Mouse (Mus musculus) granulocyte monocyte progenitor cell, adult 5-6 weeks (primary cell): ENCODE data around the gene Nos1ap. TPM values are rescaled to one million over a fixed set of nuclear protein-coding genes. Genes with fewer than 3 reads are reported as not detected.

Experiments
- ATAC-seq: replicated peaks from 2 replicates; pipeline ENCODE4 v1.8.0; 2016; ENCODE audit warnings: mild to moderate bottlenecking, moderate TSS enrichment, inconsistent platforms; ENCODE audit not compliant: poor library complexity, severe bottlenecking
- total RNA-seq, 2 experiments: library from RNA; stranded (forward) in 1 of 2; stranded (reverse) in 1 of 2; fragments of 200-712, 200-1000 nt in 1 of 2; fragments of >200 nt in 1 of 2; fragmentation: Nextera tagmentation in 1 of 2; gene quantifications; 2 replicates each; pipeline ENCODE4 v1.2.3; 2014 to 2017

Nos1ap gene
- total RNA-seq, 2 experiments from 2014 or later, result 3.7 to 11.5 TPM

- ATAC-seq, result no peak
These were observed 83.4 kb downstream of the Nos1ap start for GRCm38 (mm10) chr1:170506309-170506708.

GRCm38 (mm10) chr1:170505107-170505506, 84.6 kb downstream of the Nos1ap start:
- ATAC-seq, result no peak

GRCm38 (mm10) chr1:170504378-170504777, 85.3 kb downstream of the Nos1ap start:
- no peak for ATAC-seq

- no peak for ATAC-seq
These were observed 86.4 kb downstream of the Nos1ap start for GRCm38 (mm10) chr1:170503277-170503739.

- no peak for ATAC-seq
These were observed 87.0 kb downstream of the Nos1ap start for GRCm38 (mm10) chr1:170502491-170503276.

GRCm38 (mm10) chr1:170501970-170502369, 87.7 kb downstream of the Nos1ap start:
- ATAC-seq, result no peak

- ATAC-seq, result no peak
These were observed 88.1 kb downstream of the Nos1ap start for GRCm38 (mm10) chr1:170501556-170501955.

GRCm38 (mm10) chr1:170499891-170500290, 89.8 kb downstream of the Nos1ap start:
- no peak for ATAC-seq

GRCm38 (mm10) chr1:170499466-170499865, 90.2 kb downstream of the Nos1ap start:
- no peak for ATAC-seq

GRCm38 (mm10) chr1:170498645-170499044, 91.0 kb downstream of the Nos1ap start:
- ATAC-seq, result no peak

- no peak for ATAC-seq
These were observed 93.4 kb downstream of the Nos1ap start for GRCm38 (mm10) chr1:170496221-170496620.

- no peak for ATAC-seq
These were observed 94.0 kb downstream of the Nos1ap start for GRCm38 (mm10) chr1:170495538-170496183.

GRCm38 (mm10) chr1:170492527-170492926, 97.1 kb downstream of the Nos1ap start:
- ATAC-seq, result no peak

GRCm38 (mm10) chr1:170492027-170492426, 97.6 kb downstream of the Nos1ap start:
- ATAC-seq, result peak; percentile 76

- no peak for ATAC-seq
These were observed 99.7 kb downstream of the Nos1ap start for GRCm38 (mm10) chr1:170489936-170490335.

- no peak for ATAC-seq
These were observed 100.2 kb downstream of the Nos1ap start for GRCm38 (mm10) chr1:170489450-170489849.

GRCm38 (mm10) chr1:170485119-170485518, 104.5 kb downstream of the Nos1ap start:
- no peak for ATAC-seq

- ATAC-seq, result no peak
These were observed 107.3 kb downstream of the Nos1ap start for GRCm38 (mm10) chr1:170482236-170482905.

- ATAC-seq, result peak; percentile 46
These were observed 108.6 kb downstream of the Nos1ap start for GRCm38 (mm10) chr1:170481093-170481492.

- no peak for ATAC-seq
These were observed 110.2 kb downstream of the Nos1ap start for GRCm38 (mm10) chr1:170479458-170479798.

GRCm38 (mm10) chr1:170478791-170479457, 110.7 kb downstream of the Nos1ap start:
- no peak for ATAC-seq
